Mouse (Mus musculus): ENCODE results near the gene Rnf130. TPM values are rescaled to one million over a fixed set of nuclear protein-coding genes. Genes with fewer than 3 reads are reported as not detected.

The Rnf130 gene
- total RNA-seq, 2 experiments from 2014 or later, result 104 to 105 TPM

GRCm38 (mm10) chr11:50122631-50123081, 97.5 kb downstream of the Rnf130 start:
- DNase-seq (ENCODE audit: low spot score in 2 of 2), result no peak
- intact Hi-C loops (cut with DNase I), result no loop called here

DNA sequence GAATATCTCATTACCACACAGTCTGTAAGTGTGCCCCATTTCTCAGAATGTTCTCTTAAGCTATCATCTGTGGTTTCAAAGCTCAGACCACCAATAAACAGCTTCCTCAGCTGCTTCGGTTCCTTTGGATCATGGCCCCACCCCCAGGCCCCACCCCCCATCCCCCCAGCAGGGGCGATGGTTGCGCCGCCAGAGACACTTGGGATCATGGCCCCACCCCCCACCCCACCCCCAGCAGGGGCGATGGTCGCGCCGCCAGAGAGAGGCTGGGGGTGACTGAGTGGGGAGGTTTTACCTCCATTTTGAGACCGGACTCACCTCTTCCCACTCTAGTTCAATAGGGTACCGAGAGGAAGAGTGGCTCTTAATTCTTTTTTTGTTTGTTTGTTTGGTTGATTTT, 102.6 kb downstream of the Rnf130 start:
- intact Hi-C loops (cut with DNase I), result no loop called here
- no peak for DNase-seq (ENCODE audit: low spot score in 2 of 2)

GRCm38 (mm10) chr11:50130811-50131766, 105.9 kb downstream of the Rnf130 start, which contains the start of gene Tbc1d9b:
Gene Tbc1d9b (plus strand): TSS chr11:50131396.
- peak; percentile 85 to 88 for DNase-seq (ENCODE audit: low spot score in 2 of 2)
- intact Hi-C loops (cut with DNase I), result loop anchor here (1.0 to 10.0 kb wide), 3 partner anchors 104 to 256 kb away; partner anchors contain the start of gene Rnf130

DNA sequence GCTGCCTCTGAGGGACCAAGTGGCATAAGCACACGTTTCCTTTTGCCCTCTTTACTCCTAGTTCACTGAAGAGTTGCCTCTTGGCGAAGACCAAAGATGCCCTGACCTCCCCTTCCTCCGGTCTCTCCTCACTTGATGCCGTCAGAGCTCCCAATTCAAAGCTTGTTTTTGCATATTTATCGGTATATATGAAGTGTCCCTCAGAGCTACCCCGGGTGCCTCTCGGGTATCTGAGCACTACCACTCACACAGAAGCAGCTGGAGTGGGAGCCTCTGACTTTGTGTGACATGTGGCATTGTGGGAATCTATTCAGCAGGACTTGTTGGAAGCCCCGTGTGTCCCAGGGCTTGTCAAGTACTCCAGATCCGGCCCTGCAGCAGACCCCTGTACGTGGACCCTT, 106.7 kb downstream of the Rnf130 start:
- intact Hi-C loops (cut with DNase I), result loop anchor here (1.0 to 10.0 kb wide), 3 partner anchors 104 to 257 kb away; partner anchors contain the start of gene Rnf130
- no peak for DNase-seq (ENCODE audit: low spot score in 2 of 2)

- intact Hi-C loops (cut with DNase I), result loop anchor here (5.0 to 10.0 kb wide), 2 partner anchors 105 to 257 kb away; partner anchors contain the start of gene Rnf130
- no peak for DNase-seq (ENCODE audit: low spot score in 2 of 2)
Observed at GRCm38 (mm10) chr11:50132265-50132664, 107.1 kb downstream of the Rnf130 start.

DNA sequence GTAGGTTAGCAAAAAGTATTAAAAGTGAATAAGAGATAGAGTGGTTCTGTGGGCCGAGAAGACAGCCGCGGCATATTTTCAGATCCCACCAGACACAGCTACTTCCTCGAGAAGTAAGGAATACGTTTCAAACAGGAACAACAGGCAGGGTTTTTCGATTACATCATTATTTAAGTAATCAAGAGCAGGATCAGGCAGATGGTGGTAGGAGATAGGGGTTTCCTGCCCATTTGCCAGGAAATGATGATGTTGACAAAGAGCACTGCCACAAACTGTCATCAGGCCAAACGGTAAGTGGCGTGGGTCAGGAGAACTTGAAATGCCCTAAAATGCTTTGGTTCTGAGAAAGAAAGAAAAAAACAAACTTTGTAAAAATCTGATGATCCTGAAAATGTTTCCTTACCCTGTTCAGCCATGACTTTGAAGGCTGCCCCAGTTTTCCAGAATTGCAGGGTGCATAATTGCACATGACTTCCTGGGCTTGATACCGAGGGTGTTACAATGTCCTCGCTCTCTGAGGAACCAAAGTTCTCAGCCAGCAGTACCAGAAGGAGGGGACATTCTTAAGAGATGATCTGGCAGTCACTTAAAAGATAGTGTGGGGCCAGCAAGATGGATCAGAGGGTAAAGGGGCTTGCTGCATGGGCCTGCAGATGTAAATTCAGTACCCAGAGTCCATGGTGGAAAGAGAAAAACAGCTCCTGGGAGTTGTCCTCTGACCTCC, 109.2 kb downstream of the Rnf130 start:
- intact Hi-C loops (cut with DNase I), result loop anchor here (5.0 to 10.0 kb wide), 2 partner anchors 107 to 259 kb away; partner anchors contain the start of gene Rnf130

DNA sequence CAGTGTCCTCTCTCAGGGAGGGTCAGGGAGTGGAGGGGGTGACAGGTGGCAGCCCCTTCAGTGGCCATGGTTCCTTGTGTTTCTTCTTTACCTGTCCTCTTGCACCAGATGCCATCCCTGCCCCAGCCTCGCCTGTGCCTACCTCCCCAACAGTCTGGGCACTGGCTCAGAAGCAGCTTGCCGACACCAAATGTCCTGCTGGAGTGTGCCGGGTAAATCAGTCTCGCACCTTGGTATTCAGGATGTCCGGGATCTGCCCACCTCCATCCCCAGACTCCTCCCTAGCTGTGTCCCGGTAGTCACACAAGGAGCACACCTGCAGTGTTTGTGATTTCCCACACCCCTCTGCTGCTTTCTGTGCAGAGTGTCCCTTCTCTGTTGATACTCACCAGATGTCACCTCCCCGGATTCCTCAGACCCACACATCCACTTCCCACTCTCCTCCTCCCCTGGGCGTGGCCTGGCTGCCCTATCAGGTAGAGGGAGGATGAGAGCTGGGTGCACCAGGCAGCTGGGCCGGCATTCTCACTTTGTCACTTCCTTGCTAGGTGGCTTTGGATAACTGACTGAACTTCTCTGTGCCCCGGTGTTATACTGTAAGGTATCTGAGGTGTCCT, 113.2 kb downstream of the Rnf130 start:
- no peak for DNase-seq (ENCODE audit: low spot score in 2 of 2)
- intact Hi-C loops (cut with DNase I), result loop anchor here (10.0 kb wide), 1 partner anchor 264 kb away; no protein-coding TSS in a partner anchor

More for the DNA sequence above, 109.2 kb downstream of the Rnf130 start:
- no peak for DNase-seq (ENCODE audit: low spot score in 2 of 2)

DNA sequence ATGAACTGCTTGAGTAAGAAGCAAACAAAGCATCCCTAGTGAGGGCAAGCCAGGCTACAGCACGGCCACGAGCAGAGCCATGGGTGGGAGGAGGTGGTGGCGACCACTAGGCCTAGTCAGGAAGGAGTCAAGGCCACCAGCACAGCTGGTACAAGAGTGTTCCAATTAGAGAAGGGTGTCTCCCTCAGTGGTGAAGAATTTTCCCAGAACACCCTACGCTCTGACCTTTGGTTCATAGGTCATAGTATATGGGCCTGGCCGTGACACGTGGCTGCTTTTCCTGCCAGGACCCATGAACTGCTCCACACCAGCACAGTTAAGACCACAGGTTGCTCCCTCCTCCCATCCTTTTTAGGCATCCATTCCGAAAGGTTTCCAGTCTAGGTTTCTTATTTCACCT, 114.4 kb downstream of the Rnf130 start:
- DNase-seq (ENCODE audit: low spot score in 2 of 2), result no peak
- intact Hi-C loops (cut with DNase I), result loop anchor here (10.0 kb wide), 1 partner anchor 265 kb away; no protein-coding TSS in a partner anchor

DNA sequence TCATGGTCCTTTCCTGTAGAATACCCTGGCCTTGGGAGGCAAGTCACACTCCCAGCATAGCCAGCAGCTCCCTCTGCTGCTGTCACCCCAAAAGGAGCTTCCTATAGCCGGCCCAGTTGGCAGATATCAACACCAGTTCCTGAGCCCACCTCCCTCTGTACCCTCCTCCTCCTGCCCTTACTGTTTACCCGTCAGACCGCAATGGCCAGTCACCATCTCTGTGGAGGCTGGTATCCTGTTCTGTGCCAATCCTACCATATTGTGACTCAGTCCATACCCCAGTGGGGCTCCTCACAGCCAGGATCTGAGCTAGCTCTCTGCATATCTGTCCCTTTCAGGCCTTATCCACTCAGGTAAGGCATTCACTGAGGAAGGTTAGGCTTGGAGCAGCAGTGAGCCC, 120.4 kb downstream of the Rnf130 start:
- intact Hi-C loops (cut with DNase I), result no loop called here

DNA sequence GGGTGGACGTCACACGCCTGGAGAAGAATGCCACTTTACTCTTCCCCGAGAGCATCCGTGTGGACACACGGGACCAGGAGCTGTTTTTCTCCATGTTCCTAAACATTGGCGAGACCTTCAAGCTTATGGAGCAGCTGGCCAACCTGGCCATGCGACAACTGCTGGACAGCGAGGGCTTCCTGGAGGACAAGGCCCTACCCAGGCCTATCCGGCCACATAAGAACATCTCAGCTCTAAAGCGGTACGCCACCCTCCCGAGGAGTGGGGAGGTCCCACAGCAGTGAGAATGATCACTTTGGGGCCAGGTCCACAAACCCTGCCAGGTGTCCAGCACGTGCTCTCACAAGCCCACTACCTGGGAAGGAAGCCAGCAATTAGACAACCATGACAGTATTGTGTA, 121.0 kb downstream of the Rnf130 start:
- intact Hi-C loops (cut with DNase I), result no loop called here
- no peak for DNase-seq (ENCODE audit: low spot score in 2 of 2)

More for the DNA sequence above, 120.4 kb downstream of the Rnf130 start:
- DNase-seq (ENCODE audit: low spot score in 2 of 2), result no peak

DNA sequence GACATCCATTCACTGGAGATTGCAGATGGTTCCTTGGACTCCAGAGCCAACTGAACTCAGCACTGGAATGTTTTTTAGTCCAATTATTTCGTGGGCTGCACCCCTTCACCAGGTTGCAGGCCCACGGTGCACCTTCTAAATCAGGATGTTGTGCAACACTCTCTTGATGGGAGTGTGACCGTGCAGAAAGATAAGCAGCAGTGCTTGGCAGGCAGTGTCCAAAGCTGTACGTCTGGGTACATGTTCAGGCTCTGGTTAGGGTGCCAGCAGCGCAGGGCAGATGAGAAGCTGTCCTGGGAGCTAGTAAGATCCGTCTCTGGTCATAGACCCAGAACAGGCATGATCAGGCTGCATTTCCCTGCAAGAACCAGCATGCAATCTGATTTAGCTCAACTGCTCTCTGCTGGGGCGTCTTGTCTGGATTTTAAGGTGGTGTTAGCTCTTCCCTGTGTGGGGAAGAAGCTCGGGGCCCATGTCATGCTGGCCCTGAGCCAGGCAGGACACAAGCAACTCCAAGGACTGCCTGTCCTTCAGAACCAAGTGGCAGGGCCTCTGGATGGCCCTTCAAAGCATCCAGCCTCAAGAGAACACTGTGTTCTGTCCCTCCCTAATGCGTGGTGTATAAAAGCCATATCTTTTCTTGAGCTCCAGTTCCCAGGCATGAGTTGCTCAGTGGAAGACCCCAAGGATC, 122.3 kb downstream of the Rnf130 start:
- no peak for DNase-seq (ENCODE audit: low spot score in 2 of 2)
- intact Hi-C loops (cut with DNase I), result no loop called here

- intact Hi-C loops (cut with DNase I), result no loop called here
- DNase-seq (ENCODE audit: low spot score in 2 of 2), result no peak
Observed at GRCm38 (mm10) chr11:50147958-50148476, 122.9 kb downstream of the Rnf130 start.

DNA sequence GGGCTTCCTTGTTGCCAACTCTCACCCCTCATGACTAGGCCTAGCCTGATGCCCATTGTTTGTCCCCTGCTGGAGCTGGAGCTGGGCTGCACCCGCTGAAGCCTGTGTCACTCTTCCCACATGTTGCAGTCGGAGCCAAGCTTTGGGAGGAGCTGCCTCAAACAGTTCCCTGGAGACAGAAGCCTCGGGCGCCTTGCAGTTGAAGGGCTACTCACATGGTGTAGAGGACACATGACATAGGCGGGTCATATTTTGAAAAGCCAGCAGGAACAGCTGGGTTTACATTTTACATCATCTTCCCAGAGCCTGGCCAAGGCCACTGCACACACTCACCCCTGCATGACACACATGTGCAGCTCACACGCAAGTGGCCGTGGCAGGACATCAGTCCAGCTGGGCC, 124.1 kb downstream of the Rnf130 start:
- intact Hi-C loops (cut with DNase I), result no loop called here

GRCm38 (mm10) chr11:50149603-50150150, 124.5 kb downstream of the Rnf130 start:
- no peak for DNase-seq (ENCODE audit: low spot score in 2 of 2)
- intact Hi-C loops (cut with DNase I), result no loop called here

More for the DNA sequence above, 124.1 kb downstream of the Rnf130 start:
- no peak for DNase-seq (ENCODE audit: low spot score in 2 of 2)

GRCm38 (mm10) chr11:50151374-50151773, 126.2 kb downstream of the Rnf130 start:
- intact Hi-C loops (cut with DNase I), result no loop called here
- DNase-seq (ENCODE audit: low spot score in 2 of 2), result no peak

- intact Hi-C loops (cut with DNase I), result no loop called here
- DNase-seq (ENCODE audit: low spot score in 2 of 2), result no peak
Observed at GRCm38 (mm10) chr11:50154166-50154565, 129.0 kb downstream of the Rnf130 start.

All from left cerebral cortex, postnatal 36 days (tissue).